Mouse (Mus musculus): ENCODE data around the gene 2310033P09Rik. TPM values are rescaled to one million over a fixed set of nuclear protein-coding genes. Genes with fewer than 3 reads are reported as not detected.
A peak's percentile ranks its signal among the peaks of the same experiment; 100 is the strongest.

2310033P09Rik gene
- 10 to 100 TPM; 19.1 to 24.6 (median 20.4) TPM for total RNA-seq (2022)

DNA sequence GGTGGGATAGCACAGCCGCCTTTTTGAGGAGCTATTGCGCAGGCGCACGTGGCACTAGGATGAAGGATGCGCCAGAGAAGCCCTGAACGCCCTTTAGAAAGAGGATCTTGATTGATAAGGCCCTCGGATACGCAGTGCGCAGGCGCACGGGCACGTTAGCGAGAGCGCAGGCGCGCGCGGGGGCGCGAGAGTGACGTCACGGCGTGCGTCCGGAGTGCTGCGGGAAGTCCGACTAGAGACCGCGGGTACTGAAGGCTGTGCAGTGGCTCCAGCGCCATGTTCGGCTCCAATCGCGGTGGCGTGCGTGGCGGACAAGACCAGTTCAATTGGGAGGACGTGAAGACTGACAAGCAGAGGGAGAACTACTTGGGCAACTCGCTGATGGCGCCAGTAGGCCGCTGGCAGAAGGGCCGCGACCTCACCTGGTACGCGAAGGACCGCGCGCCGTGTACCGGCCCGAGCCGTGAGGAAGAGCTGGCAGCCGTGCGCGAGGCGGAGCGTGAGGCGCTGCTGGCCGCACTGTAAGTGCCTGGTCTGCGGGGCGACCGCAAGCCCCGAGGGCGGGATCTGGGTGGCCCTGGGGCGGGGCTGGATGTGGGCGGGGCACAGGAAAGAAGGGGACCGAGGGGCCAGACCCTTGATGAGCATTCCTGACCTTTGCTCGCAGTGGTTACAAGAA is at the start of gene 2310033P09Rik:
Gene 2310033P09Rik, plus strand, starts transcription at position 169 of the 679 bp plus-strand sequence.
- peak; percentile 94 for DNase-seq (ENCODE audit: low spot score in 2 of 2)

DNA sequence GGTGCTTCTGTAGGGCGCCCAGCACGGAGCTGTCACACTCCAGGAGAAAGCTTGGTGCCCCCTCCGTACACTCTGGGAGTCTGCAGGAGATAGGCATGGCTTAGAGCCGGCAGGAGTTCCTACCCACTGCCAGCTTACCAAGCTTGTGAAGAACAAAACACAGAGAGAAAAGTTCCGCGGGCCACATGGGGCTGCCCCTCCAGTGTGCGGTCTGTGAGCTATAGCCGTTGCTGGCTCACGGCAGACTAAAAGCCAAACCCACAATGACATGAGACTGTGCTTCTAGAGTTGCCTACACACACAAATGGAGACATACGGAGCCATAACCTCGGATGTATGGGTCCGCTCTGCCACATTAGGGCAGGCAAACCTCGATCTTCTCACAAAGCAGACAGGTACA is 49.0 kb upstream of the 2310033P09Rik start:
- no peak for DNase-seq (ENCODE audit: low spot score in 2 of 2)

DNA sequence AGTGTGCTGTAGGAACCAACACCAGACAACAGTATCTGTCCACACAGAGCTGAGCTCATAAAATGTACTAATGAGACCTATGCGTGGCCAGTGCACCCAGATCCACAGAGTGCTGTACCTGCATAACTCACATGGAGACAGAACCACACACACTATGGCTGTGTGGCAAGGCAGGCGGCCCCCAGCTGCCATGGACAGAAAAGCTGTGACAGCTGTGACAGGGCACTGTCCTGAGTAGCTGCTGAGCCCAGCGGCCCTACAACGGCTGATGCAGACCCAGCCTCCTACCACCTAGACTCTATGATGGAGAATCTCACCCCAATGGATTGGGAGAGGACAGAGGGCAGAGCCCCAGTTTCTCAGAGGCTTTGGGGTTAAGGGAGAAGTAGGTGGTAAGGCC is 48.6 kb upstream of the 2310033P09Rik start:
- DNase-seq (ENCODE audit: low spot score in 2 of 2) = no peak

DNA sequence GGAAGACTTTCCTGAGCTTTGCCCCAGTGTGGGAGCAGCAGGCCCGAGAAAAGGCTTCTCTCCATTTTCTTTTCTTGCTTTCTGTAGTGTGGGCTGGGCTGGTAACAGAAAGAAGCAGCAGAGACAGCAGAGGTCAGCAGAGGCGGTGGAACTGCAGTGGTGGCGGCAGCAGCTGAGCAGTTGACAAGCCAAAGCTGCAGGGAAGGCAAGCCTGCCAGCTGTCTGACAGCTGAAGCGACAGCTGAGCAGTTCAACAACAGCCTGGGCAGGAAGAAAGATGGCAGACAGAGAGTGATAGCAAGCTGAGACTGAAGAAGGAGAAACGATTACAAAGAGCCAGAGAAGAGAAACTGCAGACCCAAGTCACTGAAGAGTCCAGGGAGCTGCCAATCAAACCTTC is 46.7 kb upstream of the 2310033P09Rik start:
- DNase-seq (ENCODE audit: low spot score in 2 of 2) = no peak

DNA sequence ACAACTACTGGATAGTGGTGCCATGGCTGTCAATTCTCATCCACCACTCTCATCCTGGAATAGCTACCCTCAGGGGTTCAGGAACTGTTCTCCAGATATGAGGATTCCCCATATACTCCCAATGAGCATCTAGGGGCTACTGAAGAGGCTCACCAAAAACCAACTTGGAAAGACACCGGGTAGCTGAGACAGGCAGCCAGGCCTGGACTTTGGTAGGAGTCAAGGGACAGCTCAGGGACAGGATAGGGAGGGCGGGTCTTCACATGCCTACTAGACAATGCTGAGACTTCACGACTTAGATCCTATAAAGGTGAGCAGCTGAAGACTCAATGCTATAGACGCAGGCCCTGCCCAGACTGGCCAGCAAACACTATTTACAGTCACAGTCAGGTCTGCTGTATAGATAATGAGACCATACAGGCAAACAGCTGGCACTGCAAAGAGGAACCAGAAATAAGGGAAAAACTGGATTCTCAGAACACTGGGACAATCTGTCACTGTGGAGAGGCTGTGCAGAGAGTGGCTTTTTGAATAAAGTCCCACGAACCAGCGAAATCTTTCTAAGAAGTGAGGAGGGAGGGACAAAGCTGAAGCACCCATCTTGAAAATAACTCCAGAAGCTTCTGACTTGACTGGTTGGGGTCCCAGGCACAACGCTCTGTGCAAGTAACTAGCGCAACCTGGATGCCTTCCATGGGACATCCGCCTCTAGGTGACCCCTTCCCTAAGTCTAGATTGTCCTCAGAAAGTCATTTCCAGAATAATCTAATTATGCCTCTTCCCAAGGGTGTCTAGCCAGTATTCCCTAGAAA is 45.5 kb upstream of the 2310033P09Rik start:
- DNase-seq (ENCODE audit: low spot score in 2 of 2) = no peak

DNA sequence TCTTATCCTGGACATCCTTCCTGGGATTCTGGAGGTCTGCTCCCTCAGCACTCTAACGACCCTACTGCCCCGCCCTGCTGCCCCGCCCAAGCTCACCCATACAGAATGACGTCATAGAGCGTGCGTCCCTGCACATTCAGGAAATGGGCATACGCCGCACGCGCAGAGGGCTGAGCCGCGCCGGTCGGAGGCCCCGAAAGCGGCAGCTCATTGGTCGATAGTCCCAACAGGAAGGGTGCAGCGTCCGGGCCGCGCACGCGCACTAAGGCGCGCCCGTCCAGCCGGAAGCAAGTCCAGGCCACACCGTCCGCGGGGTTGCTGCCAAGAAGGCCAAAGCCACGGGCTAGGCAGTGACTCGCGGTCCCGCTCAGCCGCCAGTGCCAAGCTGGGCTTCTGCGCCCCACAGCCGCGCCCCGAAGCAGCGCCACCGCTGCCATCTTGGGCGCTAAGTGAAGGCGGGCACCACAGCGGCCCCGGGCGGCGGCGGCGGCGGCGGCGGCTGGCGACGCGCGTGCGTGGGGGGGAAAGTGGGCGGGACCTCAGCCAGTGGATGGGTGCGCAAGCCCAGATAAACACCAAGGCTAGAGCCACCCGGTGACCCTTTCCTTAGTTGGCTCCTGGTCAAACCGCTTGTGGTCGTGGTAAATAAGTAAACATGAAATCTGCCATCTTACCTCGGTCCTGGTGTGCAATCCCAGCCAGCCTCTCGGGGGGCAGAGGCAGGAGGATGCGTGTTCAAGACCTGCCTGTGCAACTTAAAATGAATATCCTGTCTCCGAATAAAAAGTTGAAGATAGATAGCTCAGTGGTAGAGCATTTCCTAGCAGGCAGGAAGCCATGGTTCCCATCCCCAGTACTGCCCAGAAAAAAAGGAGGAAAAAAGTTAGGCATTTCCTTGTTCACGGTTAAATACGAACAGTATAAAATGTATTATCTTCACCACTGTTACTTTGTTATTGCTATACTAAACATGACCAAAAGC is 44.6 kb upstream of the 2310033P09Rik start, which contains the start of gene Iba57:
Gene Iba57, minus strand, starts transcription at position 485 of the 982 bp plus-strand sequence.
- peak; percentile 98 to 100 for DNase-seq (ENCODE audit: low spot score in 2 of 2)

DNA sequence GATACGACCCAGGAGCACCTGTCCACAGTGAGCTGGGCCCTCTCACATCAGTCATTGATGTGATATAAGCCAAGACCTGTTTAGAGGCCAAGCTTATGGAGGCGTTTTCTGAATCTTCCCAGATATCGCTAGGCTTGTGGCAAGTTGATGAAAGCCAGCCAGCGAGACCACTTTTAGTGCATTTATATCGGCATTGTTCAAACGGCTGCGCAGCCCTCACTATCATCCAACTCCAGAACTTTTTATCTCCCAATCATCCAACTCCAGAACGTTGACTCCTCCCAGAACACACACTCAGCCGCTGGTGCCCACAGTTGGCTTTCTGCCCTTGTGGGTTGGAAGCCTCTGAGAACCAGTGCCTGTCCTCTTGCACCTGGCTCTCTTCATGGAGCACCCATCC is 43.7 kb upstream of the 2310033P09Rik start:
- DNase-seq (ENCODE audit: low spot score in 2 of 2) = no peak

DNA sequence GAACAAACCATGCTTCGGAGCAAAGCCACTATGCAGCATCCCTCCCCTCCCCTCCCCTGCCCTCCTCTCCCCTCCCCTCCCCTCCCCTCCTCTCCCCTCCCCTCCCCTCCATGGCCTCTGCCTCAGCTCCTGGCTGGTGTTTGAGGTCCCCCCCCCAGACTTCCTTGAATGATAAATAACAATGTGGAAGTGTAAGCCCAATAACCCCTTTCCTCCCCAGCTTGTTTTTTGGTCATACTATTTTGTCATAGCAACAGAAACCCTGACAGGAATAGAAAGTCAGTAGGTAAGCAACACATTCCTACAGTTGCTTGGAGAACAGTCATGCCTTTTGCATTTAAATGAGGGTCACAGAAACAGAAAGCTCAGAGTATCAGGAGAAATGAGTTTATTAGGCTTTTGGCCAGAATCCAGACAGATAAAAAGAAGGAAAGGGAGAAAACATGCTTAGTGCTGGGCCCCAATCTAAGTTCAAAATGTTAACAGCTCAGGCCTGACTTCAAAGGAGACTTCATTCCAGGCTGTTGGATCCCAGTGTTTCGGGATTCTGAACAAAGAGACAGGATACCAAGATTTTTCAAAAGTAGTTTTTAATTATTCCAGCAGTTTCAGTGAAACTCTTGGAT is 42.4 kb upstream of the 2310033P09Rik start:
- DNase-seq (ENCODE audit: low spot score in 2 of 2) = no peak

DNA sequence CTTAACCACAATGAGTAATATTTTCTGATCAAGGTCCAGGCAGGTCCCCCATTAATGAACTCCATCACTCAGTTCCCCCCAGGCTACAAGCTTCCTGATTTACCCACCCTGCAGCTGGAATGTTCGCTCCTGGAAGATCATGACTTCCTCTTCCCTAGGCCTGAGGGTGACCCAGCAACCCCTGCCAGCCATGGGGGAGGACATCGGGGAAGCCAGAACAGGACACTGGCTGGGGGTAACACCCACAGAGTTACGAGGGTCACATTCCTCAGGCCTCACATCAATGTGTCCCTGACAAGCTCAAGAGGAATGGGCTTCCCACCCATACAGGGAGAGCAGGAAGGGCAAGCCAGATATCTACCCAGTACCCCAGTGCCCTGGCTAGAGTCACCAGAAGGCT is 38.3 kb upstream of the 2310033P09Rik start:
- no peak for DNase-seq (ENCODE audit: low spot score in 2 of 2)

DNA sequence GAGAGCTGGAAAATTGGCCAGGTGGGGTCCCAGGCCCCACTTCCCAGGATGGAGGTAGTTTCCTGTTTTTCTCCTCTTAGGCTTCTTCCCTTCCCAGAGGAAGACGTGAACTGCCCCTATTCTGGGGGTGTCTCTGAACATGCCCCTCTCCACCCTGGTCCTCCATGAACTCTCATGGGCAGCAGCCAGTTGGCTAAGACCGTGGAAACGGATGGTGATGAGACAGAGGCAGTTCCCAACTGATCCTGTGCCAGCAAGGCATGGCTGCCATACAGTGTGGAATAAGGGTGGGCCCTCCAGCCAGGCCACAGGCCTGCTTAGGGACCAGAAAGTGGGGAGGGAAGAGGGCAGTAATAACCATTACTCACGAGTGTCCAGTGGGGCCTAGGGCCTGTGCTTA is 37.6 kb upstream of the 2310033P09Rik start:
- no peak for DNase-seq (ENCODE audit: low spot score in 2 of 2)

DNA sequence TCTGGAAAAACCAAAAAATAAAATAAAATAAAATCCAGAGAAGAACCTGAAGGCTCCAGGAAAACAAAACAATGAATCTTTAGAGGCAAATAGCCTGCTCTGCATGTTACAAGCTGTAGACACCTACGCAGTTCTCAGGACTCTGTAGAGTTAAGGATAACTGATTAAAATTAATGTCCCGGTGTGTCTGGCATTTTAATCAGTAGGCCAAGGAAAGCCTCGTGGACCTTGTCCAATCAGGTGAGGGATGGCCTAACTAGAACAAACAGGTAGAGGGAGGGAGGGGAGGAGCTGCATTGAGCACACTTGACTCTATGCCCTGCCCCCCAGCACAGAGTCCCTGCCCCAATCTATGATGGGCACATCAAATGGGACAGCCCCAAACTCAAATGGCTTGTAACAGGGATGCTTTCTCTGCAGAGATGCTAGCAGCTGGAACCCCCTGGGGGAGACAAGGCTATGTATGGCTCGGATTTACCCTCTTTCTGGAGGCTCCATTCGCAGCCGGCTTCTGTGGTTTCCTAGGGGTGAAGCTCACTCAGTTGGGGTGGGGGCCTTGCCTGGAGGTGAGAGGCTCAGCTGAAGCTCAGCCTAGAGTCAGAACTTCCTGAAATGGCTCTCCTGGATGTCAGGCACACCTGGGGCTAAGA is 33.8 kb upstream of the 2310033P09Rik start:
- DNase-seq (ENCODE audit: low spot score in 2 of 2) = no peak

DNA sequence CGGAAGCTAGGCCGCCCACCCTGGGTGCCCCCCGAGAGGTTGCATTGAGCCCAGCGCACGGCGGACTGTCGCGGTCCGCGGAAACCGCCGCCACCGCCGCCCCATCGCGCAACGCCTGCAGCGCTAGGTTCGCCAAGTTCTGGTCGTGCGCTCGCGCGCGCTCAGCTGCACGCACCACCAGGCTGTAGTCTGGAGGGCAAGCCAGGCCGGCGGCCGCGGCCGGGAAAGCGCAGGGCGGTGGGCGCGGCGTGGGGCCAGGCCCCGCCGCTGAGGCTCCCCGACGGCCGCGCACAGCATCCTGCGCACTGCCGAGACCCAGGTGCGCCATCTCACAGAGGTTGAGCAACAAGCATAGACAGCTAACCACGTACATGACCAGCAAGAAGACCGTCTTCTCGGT is 31.6 kb upstream of the 2310033P09Rik start:
- DNase-seq (ENCODE audit: low spot score in 2 of 2) = no peak

DNA sequence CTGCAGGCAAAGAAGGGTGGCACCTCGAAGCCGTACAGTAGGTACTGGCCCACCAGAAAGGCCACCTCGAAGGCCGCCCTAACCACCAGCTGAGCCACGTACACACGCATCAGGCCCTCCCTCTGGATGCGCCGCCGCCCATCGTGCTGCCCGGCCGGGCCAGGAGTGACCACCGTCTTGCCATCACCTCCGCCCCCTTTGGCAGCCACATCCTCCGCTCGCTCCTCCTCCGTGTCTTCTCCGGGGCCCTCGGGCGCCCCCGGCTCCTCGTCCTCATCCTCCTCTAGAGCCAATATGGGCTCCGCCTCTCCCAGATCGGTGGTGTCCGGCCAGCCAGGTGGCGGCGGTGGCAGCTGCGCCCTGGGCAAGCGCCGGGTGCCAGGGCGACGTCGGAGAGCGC is 31.2 kb upstream of the 2310033P09Rik start:
- no peak for DNase-seq (ENCODE audit: low spot score in 2 of 2)

DNA sequence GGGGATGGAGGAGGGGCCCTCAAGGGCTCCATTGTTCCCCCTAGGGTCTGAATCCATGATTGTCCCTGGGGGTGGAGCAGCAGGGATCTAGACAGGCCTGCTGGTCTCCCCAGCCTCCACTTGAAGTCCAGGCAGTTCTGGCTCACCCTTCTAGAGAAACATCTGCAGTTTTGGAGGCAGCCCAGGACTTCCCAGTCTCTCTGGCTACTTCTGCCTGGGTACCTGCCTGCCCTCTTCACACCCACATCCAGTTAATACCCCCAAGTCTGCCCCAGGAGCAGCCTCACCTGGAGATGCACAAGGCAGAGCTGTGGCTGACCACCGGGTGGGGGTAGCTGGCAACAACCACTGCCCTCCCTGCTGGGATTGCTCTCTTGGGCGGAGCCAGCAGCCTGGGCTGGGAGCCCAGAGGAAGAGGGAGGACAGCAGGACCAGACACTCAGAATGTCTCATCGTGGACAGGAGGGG is 25.2 kb upstream of the 2310033P09Rik start, which contains the start of gene Gjc2:
Gene Gjc2, minus strand, starts transcription at position 350 of the 468 bp plus-strand sequence.
- peak in 1 of 2 experiments; percentile 61 for DNase-seq (ENCODE audit: low spot score in 2 of 2)

DNA sequence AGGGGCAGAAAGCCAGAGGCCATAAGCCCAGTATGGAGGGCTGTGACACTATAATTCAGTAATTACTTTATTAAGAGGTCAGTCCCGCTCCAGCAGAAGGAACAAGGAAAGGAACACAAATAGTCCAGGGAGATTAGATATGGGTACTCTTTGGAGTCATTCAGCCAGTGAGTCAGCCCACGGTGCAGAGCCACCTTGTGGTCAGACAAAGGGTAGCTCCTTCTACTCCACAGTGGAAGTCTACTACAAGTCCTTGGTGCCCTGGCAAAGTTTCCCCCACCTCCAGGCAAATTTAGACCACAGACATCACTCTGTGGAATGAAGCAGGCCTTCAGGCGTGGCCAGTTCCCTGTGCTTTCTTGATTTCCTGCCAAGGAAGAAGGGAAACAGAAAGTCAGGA is 24.3 kb upstream of the 2310033P09Rik start:
- no peak for DNase-seq (ENCODE audit: low spot score in 2 of 2)

DNA sequence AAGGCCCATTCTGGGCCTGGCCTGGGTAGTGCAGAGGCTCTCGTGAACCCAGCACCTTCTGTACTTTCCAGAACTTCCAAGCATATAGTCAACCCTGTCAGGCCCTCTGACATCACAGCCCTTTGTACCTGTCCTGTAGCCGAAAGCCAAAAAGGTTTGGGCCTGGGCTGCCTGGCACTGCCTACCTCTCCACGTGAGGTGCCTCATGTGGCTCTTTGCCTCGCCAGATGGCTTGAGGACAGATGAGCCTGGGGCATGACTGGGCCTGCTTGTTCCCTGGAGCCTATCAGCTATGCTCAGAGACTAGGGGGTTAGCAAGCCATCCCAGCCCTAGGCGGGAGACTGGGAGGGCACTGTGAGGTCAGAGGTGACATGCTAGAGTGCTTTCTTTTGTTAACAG is 22.6 kb upstream of the 2310033P09Rik start:
- no peak for DNase-seq (ENCODE audit: low spot score in 2 of 2)

DNA sequence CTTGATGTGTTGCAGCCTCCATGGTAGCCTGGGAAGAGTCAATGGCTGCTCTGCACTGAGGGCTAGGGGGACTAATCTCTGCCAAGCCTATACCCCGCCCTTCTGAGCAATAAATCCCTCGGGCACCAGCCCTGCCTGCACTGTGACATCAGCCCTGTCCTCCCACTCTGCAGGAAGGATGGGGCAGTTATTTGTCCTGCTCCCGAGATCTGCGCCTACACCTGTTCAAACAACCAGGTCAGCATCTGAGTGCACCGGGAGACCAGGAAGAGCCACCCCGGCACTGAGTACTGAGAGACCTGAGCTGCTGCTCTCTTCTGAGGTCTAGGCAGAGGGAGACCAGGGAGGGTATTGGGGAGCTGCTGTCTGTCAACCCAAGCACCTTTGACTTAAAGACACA is 20.4 kb upstream of the 2310033P09Rik start:
- no peak for DNase-seq (ENCODE audit: low spot score in 2 of 2)

DNA sequence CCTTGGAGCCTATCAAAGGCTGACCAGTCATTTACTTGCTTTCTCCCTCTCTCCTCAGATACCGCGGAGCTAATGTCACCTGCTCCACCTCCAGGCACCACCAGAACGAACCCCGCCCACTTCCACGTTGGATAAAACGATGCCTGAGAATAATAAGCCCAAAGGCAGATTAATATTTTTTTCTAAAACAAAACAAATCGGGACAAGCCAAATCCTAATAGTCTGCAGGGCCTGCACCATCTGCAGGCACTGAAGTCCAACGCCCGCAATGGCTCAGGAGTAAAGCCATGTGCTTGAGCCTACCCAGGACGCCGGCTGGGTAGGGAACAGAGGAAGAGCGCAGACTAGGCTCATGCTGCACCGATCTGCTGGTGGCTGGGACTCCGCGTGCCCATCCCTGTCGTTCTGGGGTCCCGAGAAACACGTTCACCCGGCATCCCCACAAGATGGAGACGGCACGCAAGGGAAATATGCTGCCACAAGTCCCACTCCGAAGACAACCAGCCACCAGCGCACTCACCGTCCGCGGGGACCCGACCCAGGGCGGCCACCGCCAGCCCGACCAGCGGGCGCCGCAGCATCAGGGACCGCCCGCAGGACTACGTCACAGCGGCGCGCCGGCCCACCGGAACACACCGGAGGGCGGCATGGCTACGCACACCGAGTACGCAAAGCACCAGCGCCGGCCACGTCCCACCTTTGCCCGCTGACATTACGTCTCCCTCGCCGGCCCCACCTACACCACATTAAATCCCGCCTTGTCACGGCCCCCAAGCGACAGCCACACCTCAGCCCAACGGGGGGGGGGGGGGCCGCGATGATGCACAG is 16.7 kb upstream of the 2310033P09Rik start:
- peak; percentile 78 to 94 for DNase-seq (ENCODE audit: low spot score in 2 of 2)

DNA sequence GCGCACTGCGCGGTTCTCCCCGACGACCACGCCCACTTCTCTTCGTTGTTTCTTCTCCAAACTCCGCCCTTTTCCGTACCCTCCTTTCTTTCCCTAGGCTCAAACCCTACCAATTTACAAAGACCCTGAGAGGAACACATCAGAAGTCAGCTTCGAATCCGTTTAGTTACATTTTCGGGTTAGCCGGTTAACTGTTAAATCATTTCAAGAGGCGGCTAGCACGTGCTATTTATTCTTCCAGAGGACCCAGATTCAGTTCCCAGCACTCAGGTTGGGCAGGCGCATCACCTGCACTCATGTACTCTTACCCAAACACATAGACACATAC is 16.1 kb upstream of the 2310033P09Rik start, which contains the start of gene Guk1:
Gene Guk1, minus strand, starts transcription at position 154 of the 328 bp plus-strand sequence.
- DNase-seq (ENCODE audit: low spot score in 2 of 2) = no peak

Data from left cerebral cortex, adult 8-10 months (tissue).